Mouse (Mus musculus): ENCODE measurements around the gene Rflnb. TPM values are rescaled to one million over a fixed set of nuclear protein-coding genes. Genes with fewer than 3 reads are reported as not detected.

Rflnb gene
- 27.8 TPM for polyA plus RNA-seq (2014; fragmentation: Illumina TruSeq; extraction: RNeasy Lipid Tissue Mini Kit (QIAGEN cat#74804); ENCODE audit: low replicate concordance)

DNA sequence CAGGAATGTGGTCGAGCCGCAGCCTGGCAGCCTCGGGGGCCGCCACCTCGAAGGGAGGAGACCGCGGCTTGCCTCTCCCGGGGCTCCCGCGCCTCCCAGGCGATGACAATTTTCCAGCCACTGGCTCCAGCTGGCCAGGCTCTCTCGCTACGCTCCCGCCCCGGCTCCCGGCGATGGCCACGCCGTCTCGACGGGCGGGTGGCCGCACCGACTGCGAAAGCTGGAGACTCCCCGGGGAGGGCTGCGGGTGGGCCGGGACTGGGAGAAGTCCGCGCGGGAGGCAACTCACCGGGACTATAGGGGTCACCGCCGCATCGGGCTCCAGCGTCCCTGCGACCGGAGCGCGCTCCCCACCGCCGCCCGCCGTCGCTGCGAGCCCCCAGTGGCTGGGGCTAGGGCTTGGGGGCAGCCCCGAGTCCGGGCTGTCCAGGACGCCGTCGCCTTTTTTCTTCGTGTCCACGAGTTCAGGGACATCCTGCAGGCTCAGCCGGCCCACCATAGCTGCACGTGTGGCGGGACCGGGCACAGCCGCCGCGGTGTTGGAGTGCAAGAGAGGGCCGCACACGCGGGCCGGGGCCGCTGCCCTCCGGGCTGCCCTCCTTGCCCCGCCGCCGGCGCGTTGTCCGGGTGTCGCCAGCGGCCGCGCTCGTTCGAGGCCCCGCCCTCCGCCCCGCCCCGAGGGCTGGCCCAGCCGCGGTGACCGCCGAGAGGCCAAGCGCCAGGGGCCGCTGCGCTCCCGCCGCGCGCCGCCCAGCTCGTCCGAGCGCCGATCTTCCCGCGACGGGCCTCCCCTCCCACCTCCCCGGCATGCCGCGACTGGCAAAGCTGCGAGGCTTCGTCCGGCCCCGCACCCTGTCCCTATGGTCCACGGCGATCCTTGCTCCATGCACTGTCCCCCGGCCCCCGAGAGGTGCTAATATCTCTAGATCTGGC lies at the start of gene Rflnb:
Gene Rflnb (minus strand): TSS at position 644 of the 933 bp plus-strand sequence.

DNA sequence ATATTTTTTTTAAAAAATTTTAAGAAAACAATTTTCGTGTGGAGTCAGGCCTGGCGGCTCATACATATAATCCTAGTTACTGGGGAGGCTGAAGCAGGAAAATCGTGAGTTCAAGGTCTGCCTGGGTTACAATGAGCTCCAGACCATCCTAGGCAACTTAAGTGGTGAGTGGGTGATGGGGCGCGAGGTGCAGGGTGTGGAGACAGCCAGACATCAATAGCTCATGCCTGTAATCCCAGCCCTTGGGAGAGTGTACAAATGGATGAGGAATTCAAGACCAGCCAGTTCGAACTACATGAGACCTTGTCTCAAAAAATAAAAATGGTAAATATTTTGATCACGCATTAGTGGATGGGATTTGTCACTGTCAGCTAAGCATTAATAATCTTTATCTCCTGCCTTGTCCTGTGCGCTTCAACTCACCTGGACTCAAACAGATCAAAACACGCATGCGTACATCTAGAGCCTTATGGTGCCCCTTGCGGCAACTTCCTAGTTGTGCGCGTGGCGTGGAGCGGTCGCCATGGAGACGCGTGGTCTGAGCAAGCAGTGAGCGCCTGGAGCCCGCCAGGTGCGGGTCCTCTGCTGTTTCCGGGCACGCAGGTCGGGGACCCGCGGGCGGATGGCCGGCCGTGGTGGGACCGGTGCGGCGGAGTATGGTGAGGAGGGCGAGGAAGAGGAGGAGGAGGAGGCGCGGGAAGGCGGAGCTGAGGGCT lies 28.0 kb downstream of the Rflnb start, which contains the start of gene 1700016K19Rik:
Gene 1700016K19Rik (plus strand): TSS at position 473 of the 716 bp plus-strand sequence.

Other genes with a start within 250 kb of the Rflnb start
- 0.22 TPM for gene Doc2b, start 231.7 kb downstream of the Rflnb start, polyA plus RNA-seq (2014; fragmentation: Illumina TruSeq; extraction: RNeasy Lipid Tissue Mini Kit (QIAGEN cat#74804); ENCODE audit: low replicate concordance)
- gene Rph3al, start 89.4 kb downstream of the Rflnb start, polyA plus RNA-seq (2014; fragmentation: Illumina TruSeq; extraction: RNeasy Lipid Tissue Mini Kit (QIAGEN cat#74804); ENCODE audit: low replicate concordance): 1.0 TPM
- gene 1700016K19Rik, start 27.9 kb downstream of the Rflnb start, polyA plus RNA-seq (2014; fragmentation: Illumina TruSeq; extraction: RNeasy Lipid Tissue Mini Kit (QIAGEN cat#74804); ENCODE audit: low replicate concordance): not detected
- 40.0 TPM for gene Vps53, start 151.9 kb upstream of the Rflnb start, polyA plus RNA-seq (2014; fragmentation: Illumina TruSeq; extraction: RNeasy Lipid Tissue Mini Kit (QIAGEN cat#74804); ENCODE audit: low replicate concordance)
- gene Fam57a, start 151.9 kb upstream of the Rflnb start, polyA plus RNA-seq (2014; fragmentation: Illumina TruSeq; extraction: RNeasy Lipid Tissue Mini Kit (QIAGEN cat#74804); ENCODE audit: low replicate concordance): 2.5 TPM
- not detected for gene Dbil5, start 189.8 kb upstream of the Rflnb start, polyA plus RNA-seq (2014; fragmentation: Illumina TruSeq; extraction: RNeasy Lipid Tissue Mini Kit (QIAGEN cat#74804); ENCODE audit: low replicate concordance)
- not detected for gene Gemin4, start 189.9 kb upstream of the Rflnb start, polyA plus RNA-seq (2014; fragmentation: Illumina TruSeq; extraction: RNeasy Lipid Tissue Mini Kit (QIAGEN cat#74804); ENCODE audit: low replicate concordance)
- gene Mrm3, start 215.9 kb upstream of the Rflnb start, polyA plus RNA-seq (2014; fragmentation: Illumina TruSeq; extraction: RNeasy Lipid Tissue Mini Kit (QIAGEN cat#74804); ENCODE audit: low replicate concordance): 1.5 TPM
- gene Glod4, start 215.9 kb upstream of the Rflnb start, polyA plus RNA-seq (2014; fragmentation: Illumina TruSeq; extraction: RNeasy Lipid Tissue Mini Kit (QIAGEN cat#74804); ENCODE audit: low replicate concordance): 75.6 TPM